Mouse (Mus musculus): ENCODE data around the gene Cyp4f17. TPM values are rescaled to one million over a fixed set of nuclear protein-coding genes. Genes with fewer than 3 reads are reported as not detected.
A peak's percentile ranks its signal among the peaks of the same experiment; 100 is the strongest.

Cyp4f17 gene
- polyA plus RNA-seq, 2 experiments = 7.7 to 16.5 TPM

DNA sequence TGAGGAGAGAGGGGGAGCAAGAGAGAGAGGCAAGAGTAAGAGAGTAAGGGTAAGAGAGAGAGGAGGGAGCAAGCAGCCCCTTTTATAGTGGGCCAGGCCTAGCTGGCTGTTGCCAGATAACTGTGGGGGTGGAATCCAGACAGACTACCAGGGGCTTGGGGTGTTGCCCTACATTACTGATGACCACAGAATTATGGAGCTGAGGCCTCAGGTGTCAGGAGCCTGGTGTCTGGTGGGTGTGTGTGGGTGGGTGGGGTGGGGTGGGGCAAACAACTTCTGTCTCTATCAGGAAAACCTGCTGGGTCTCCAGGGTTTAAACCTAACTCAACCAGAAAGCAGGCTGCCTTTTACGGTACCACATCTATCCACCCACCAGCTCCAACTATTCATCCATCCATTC, 28.6 kb upstream of the Cyp4f17 start:
- Histone ChIP-seq H3K27me3 (ENCODE audit: control insufficient read depth, insufficient read depth, low read length) (no peaks in the 10 kb centered on the region; the same call in 1 of the 2 replicates), H3K9ac (ENCODE audit: low read depth, low read length, severe bottlenecking) (no peak overlapping the region), H3K36me3 (ENCODE audit: control insufficient read depth, insufficient read depth, low read length) (no peaks in the 10 kb centered on the region), H3K27ac (replicated peaks; ENCODE audit: low read depth, low read length) (no peak overlapping the region), H3K4me3 (replicated peaks; ENCODE audit: low read length) (no peak overlapping the region), H3K4me2 (replicated peaks; ENCODE audit: low read depth, low read length, severe bottlenecking) (no peak overlapping the region), H3K4me1 (ENCODE audit: control insufficient read depth, insufficient read depth, low read length) (no peaks in the 10 kb centered on the region), H3K9me3 (ENCODE audit: control insufficient read depth, low read length) (no peaks in the 10 kb centered on the region)
- no peak for ATAC-seq (ENCODE audit: low FRiP score, low read depth)
- DNase-seq (ENCODE audit: low spot score) = no peak
- no peak for TF ChIP-seq POLR2A (IDR thresholded peaks at IDR 0.05; ENCODE audit: borderline replicate concordance, extremely low read depth, insufficient read depth, insufficient read length)
- 100% methylated on average over 1 of the region's 1 CpGs for WGBS

DNA sequence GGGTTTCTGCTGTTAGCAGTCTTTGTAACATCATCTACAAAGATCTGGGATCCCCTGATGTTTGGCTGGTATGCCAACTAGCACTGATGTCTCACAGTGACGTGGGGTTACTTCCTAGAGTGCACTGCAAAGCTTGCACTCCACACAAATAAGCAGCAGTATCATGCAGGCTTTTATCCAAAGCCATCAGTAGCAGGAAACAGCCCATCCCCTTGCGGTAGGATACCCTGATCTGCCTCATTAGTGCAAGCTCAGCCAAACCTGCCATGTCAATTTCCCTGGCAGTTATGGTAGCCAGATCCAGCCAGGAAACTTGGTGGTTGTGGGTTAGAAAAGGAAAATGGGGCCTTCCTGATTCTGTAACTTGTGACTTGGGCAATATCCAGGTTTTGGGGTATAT, 27.1 kb upstream of the Cyp4f17 start:
- no peak for TF ChIP-seq POLR2A (IDR thresholded peaks at IDR 0.05; ENCODE audit: borderline replicate concordance, extremely low read depth, insufficient read depth, insufficient read length)
- no peak overlapping the region for H3K4me3 ChIP-seq (replicated peaks; ENCODE audit: low read length)
- WGBS = 58% methylated on average over 2 of the region's 2 CpGs

DNA sequence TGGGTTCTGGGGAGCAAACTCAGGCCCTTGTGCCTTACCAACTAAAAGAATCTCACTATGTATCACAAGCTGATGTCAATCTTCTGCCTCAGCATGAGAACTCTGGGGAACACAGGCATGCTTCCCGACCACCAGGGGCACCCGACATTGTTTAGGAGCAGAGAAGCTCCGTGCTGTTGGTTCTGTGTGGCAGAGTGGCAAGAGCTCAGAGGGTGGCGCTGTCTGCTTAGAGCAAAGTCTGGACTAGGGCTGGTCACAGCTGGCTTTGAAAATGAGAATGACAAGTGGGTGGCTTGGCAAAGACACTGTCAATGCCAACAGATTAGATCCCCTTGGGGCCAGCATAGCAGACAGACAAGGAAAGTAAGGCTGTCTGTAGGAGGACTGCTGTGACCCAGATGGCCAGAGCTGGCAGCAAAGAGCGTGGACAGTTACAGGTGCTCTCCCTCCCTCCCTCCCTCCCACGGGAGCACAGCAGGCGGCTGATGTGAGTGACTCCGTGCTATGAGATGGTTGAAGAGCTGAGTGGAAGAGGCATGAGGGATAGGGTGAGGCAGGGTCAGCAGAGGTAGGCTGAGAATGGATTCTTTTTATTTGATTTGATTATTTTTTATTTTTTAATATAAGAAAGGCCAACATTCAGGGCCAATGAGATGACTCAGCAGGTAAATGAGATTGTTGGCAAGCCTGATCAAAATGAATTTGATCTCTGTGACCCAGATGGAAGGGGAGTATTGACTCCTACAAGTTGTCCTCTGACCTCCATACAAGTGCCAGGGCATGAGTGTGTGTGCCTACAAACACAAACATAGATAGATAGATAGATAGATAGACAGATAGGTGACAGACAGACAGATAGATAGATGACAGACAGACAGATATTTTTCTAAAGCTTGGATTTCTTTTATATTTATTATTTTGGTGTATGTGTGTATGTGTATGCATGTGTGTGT, 26.0 kb upstream of the Cyp4f17 start:
- no peak overlapping the region for H3K27ac ChIP-seq (replicated peaks; ENCODE audit: low read depth, low read length)
- WGBS = 22% methylated on average over 8 of the region's 8 CpGs
- no peak overlapping the region for H3K4me2 ChIP-seq (replicated peaks; ENCODE audit: low read depth, low read length, severe bottlenecking)
- no peaks in the 10 kb centered on the region for H3K36me3 ChIP-seq (ENCODE audit: control insufficient read depth, insufficient read depth, low read length)
- ATAC-seq (ENCODE audit: low FRiP score, low read depth) (no peak), DNase-seq (ENCODE audit: low spot score) (no peak)
- no peak overlapping the region for H3K9ac ChIP-seq (ENCODE audit: low read depth, low read length, severe bottlenecking)
- H3K9me3 ChIP-seq (ENCODE audit: control insufficient read depth, low read length) = no peaks in the 10 kb centered on the region
- no peaks in the 10 kb centered on the region; the same call in 1 of the 2 replicates for H3K27me3 ChIP-seq (ENCODE audit: control insufficient read depth, insufficient read depth, low read length)
- H3K4me1 ChIP-seq (ENCODE audit: control insufficient read depth, insufficient read depth, low read length) = 0 out of 2 replicates have a peak, but pooled peaks cover 3% of the 10 kb centered on the region
- no peak for TF ChIP-seq POLR2A (IDR thresholded peaks at IDR 0.05; ENCODE audit: borderline replicate concordance, extremely low read depth, insufficient read depth, insufficient read length)
- no peak overlapping the region for H3K4me3 ChIP-seq (replicated peaks; ENCODE audit: low read length)

More for the DNA sequence above, 27.1 kb upstream of the Cyp4f17 start:
- Histone ChIP-seq H3K27ac (replicated peaks; ENCODE audit: low read depth, low read length) (no peak overlapping the region), H3K9ac (ENCODE audit: low read depth, low read length, severe bottlenecking) (no peak overlapping the region), H3K36me3 (ENCODE audit: control insufficient read depth, insufficient read depth, low read length) (no peaks in the 10 kb centered on the region), H3K4me1 (ENCODE audit: control insufficient read depth, insufficient read depth, low read length) (0 out of 2 replicates have a peak, but pooled peaks cover 3% of the 10 kb centered on the region), H3K4me2 (replicated peaks; ENCODE audit: low read depth, low read length, severe bottlenecking) (no peak overlapping the region), H3K9me3 (ENCODE audit: control insufficient read depth, low read length) (no peaks in the 10 kb centered on the region), H3K27me3 (ENCODE audit: control insufficient read depth, insufficient read depth, low read length) (no peaks in the 10 kb centered on the region; the same call in 1 of the 2 replicates)
- ATAC-seq (ENCODE audit: low FRiP score, low read depth) (no peak), DNase-seq (ENCODE audit: low spot score) (no peak)

DNA sequence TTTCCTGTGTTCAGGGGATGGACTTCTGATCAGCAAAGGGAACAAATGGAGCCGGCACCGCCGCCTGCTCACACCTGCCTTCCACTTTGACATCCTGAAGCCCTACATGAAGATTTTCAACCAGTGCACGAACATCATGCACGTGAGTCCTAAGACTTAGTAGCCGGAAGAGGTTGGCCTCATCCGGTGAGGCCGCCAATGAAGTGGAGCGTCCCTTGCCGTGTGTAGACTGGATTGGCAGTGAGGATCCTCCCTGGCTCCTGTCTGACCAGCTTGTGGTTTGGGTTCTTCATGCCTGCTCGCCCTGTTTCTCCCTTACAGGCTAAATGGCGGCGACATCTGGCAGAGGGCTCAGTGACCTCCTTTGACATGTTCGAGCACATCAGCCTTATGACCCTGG, 24.1 kb upstream of the Cyp4f17 start:
- Histone ChIP-seq H3K27me3 (ENCODE audit: control insufficient read depth, insufficient read depth, low read length) (no peaks in the 10 kb centered on the region; the same call in 1 of the 2 replicates), H3K9me3 (ENCODE audit: control insufficient read depth, low read length) (no peaks in the 10 kb centered on the region), H3K4me2 (replicated peaks; ENCODE audit: low read depth, low read length, severe bottlenecking) (no peak overlapping the region), H3K27ac (replicated peaks; ENCODE audit: low read depth, low read length) (no peak overlapping the region), H3K9ac (ENCODE audit: low read depth, low read length, severe bottlenecking) (no peak overlapping the region), H3K4me1 (ENCODE audit: control insufficient read depth, insufficient read depth, low read length) (0 out of 2 replicates have a peak, but pooled peaks cover 3% of the 10 kb centered on the region), H3K36me3 (ENCODE audit: control insufficient read depth, insufficient read depth, low read length) (no peaks in the 10 kb centered on the region), H3K4me3 (replicated peaks; ENCODE audit: low read length) (no peak overlapping the region)
- 76% methylated on average over 14 of the region's 14 CpGs for whole genome bisulfite sequencing
- no peak for TF ChIP-seq POLR2A (IDR thresholded peaks at IDR 0.05; ENCODE audit: borderline replicate concordance, extremely low read depth, insufficient read depth, insufficient read length)
- no peak for ATAC-seq (ENCODE audit: low FRiP score, low read depth)
- DNase-seq (ENCODE audit: low spot score) = no peak

DNA sequence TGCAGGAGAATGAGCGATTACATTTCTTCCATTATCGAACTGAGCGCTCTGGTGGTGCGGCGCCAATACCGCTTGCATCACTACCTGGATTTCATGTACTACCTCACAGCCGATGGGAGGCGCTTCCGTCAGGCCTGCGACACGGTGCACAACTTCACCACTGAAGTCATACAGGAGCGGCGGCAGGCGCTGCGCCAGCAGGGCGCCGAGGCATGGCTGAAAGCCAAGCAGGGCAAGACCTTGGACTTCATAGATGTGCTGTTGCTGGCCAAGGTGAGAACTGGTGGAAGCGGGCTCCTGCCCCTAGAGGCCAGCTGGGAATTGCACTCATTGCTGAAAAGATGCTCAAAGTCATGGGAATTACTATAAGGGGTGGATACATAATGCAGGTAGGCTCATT, 22.6 kb upstream of the Cyp4f17 start:
- Histone ChIP-seq H3K27me3 (ENCODE audit: control insufficient read depth, insufficient read depth, low read length) (no peaks in the 10 kb centered on the region; the same call in 1 of the 2 replicates), H3K36me3 (ENCODE audit: control insufficient read depth, insufficient read depth, low read length) (no peaks in the 10 kb centered on the region), H3K27ac (replicated peaks; ENCODE audit: low read depth, low read length) (no peak overlapping the region), H3K9ac (ENCODE audit: low read depth, low read length, severe bottlenecking) (no peak overlapping the region), H3K4me3 (replicated peaks; ENCODE audit: low read length) (no peak overlapping the region; the same call in 1 of the 2 replicates), H3K4me2 (replicated peaks; ENCODE audit: low read depth, low read length, severe bottlenecking) (peak overlapping the region; percentile 25), H3K9me3 (ENCODE audit: control insufficient read depth, low read length) (no peaks in the 10 kb centered on the region), H3K4me1 (ENCODE audit: control insufficient read depth, insufficient read depth, low read length) (0 out of 2 replicates have a peak, but pooled peaks cover 3% of the 10 kb centered on the region)
- TF ChIP-seq POLR2A (IDR thresholded peaks at IDR 0.05; ENCODE audit: borderline replicate concordance, extremely low read depth, insufficient read depth, insufficient read length) = no peak
- 18% methylated on average over 18 of the region's 18 CpGs for WGBS
- ATAC-seq (ENCODE audit: low FRiP score, low read depth) = no peak
- peak; percentile 32 for DNase-seq (ENCODE audit: low spot score)
